Mouse (Mus musculus): ENCODE data around the gene Pir. TPM values are rescaled to one million over a fixed set of nuclear protein-coding genes. Genes with fewer than 3 reads are reported as not detected.

Gene Pir
- total and polyA plus RNA-seq, 2 experiments from 2014 or later = 4.5 TPM; not detected in 1

GRCm38 (mm10) chrX:164374586-164374985, 105.4 kb downstream of the Pir start:
- Histone ChIP-seq H3K4me1 (ENCODE audit: control insufficient read depth, insufficient read depth) (no peaks in the 10 kb centered on the region), H3K36me3 (replicated peaks; ENCODE audit: control insufficient read depth, insufficient read depth, low read length) (no peaks in the 10 kb centered on the region), H3K27ac (ENCODE audit: low read depth) (no peak overlapping the region), H3K9me3 (replicated peaks; ENCODE audit: control insufficient read depth, low read length) (no peaks in the 10 kb centered on the region), H3K4me3 (ENCODE audit: low read depth, low read length) (no peak overlapping the region), H3K4me2 (ENCODE audit: low read depth, low read length) (no peak overlapping the region), H3K27me3 (ENCODE audit: control insufficient read depth, insufficient read depth, low read length) (no peaks in the 10 kb centered on the region), H3K9ac (replicated peaks; ENCODE audit: low read depth, low read length) (no peak overlapping the region)
- DNase-seq (ENCODE audit: low spot score) (no peak), ATAC-seq (ENCODE audit: insufficient read depth, low read depth) (no peak)
- TF ChIP-seq CTCF (IDR thresholded peaks at IDR 0.05; ENCODE audit: low read depth) (no peak; the same call in 1 of the 2 replicates), EP300 (IDR thresholded peaks at IDR 0.05; ENCODE audit: low read depth) (no peak)
- 44% methylated on average over 5 of the region's 5 CpGs for WGBS

DNA sequence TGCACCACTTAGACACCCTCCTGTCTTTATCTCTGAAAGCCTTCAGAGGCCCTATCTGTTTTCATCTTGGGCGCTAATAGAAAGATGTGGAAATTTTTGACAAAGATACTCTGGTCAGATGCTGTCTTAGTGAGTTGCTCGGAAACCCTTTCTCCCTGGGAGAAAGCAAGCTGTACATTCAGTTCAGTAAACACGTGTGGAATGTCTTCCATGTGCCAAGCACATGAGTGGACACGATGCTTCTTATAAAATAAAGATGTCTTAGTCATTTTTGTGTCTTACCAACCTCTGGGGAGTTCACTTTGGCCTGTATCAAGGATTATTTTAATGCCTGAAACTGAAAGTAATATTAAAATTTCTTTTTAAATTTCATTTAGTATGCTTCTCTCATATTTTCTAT, 110.5 kb downstream of the Pir start:
- no peak for DNase-seq (ENCODE audit: low spot score)
- H3K9me3 ChIP-seq (replicated peaks; ENCODE audit: control insufficient read depth, low read length) = no peaks in the 10 kb centered on the region
- no peak for TF ChIP-seq EP300 (IDR thresholded peaks at IDR 0.05; ENCODE audit: low read depth)
- no peak for TF ChIP-seq CTCF (IDR thresholded peaks at IDR 0.05; ENCODE audit: low read depth)
- no peak overlapping the region for H3K4me3 ChIP-seq (ENCODE audit: low read depth, low read length)
- no peaks in the 10 kb centered on the region for H3K27me3 ChIP-seq (ENCODE audit: control insufficient read depth, insufficient read depth, low read length)
- no peak overlapping the region for H3K27ac ChIP-seq (ENCODE audit: low read depth)
- no peak overlapping the region for H3K4me2 ChIP-seq (ENCODE audit: low read depth, low read length)
- H3K9ac ChIP-seq (replicated peaks; ENCODE audit: low read depth, low read length) = no peak overlapping the region
- 60% methylated on average over 4 of the region's 4 CpGs for WGBS
- H3K36me3 ChIP-seq (replicated peaks; ENCODE audit: control insufficient read depth, insufficient read depth, low read length) = no peaks in the 10 kb centered on the region
- ATAC-seq (ENCODE audit: insufficient read depth, low read depth) = no peak; the same call in 1 of the 2 replicates
- no peaks in the 10 kb centered on the region for H3K4me1 ChIP-seq (ENCODE audit: control insufficient read depth, insufficient read depth)

DNA sequence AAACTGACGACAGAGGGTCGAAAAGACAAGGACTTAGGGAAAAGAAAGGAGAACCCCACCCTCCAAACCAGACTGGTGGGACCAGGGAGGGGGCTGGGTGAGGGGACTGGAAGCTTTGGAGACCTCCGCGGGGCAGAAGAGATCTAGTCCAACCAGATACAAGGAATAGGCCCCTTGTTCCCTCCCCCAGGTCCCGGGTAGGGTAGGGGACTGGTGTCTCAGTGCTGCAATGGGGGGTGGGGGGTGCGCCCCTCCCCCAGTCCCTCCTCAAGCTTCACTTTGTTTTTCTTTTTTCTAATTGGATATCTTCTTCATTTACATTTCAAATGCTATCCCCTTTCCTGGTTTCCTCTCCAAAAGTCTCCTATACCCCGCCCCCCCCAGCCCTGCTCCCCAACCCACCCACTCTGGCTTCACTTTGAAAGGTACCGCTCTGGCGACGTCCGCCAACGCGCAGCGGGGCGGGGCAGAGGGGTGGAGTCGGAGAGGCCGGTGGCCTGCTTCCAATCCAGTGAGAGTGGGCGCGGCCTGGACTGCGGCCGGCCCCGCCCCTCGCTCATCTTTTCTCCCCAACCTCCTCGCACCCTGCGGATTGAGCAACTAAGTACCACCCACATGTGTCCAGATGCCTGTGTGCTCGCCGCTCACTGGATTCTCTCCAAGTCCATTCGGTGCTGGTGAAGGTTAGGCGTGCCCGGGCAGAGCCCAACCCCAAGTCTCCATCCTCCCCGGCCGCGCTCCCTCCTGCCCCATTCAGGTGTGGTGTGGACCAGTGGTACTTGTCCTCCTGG, 112.6 kb downstream of the Pir start:
- DNase-seq (ENCODE audit: low spot score) = peak; percentile 44
- Histone ChIP-seq H3K9me3 (replicated peaks; ENCODE audit: control insufficient read depth, low read length) (no peaks in the 10 kb centered on the region), H3K9ac (replicated peaks; ENCODE audit: low read depth, low read length) (no peak overlapping the region), H3K27ac (ENCODE audit: low read depth) (no peak overlapping the region), H3K36me3 (replicated peaks; ENCODE audit: control insufficient read depth, insufficient read depth, low read length) (no peaks in the 10 kb centered on the region), H3K4me3 (ENCODE audit: low read depth, low read length) (peak overlapping the region; percentile 40), H3K4me2 (ENCODE audit: low read depth, low read length) (peak overlapping the region; percentile 70), H3K27me3 (ENCODE audit: control insufficient read depth, insufficient read depth, low read length) (no peaks in the 10 kb centered on the region), H3K4me1 (ENCODE audit: control insufficient read depth, insufficient read depth) (no peaks in the 10 kb centered on the region)
- 13% methylated on average over 32 of the region's 33 CpGs for WGBS
- TF ChIP-seq EP300 (IDR thresholded peaks at IDR 0.05; ENCODE audit: low read depth) (no peak), CTCF (IDR thresholded peaks at IDR 0.05; ENCODE audit: low read depth) (no peak)
- ATAC-seq (ENCODE audit: insufficient read depth, low read depth) = peak; percentile 92

DNA sequence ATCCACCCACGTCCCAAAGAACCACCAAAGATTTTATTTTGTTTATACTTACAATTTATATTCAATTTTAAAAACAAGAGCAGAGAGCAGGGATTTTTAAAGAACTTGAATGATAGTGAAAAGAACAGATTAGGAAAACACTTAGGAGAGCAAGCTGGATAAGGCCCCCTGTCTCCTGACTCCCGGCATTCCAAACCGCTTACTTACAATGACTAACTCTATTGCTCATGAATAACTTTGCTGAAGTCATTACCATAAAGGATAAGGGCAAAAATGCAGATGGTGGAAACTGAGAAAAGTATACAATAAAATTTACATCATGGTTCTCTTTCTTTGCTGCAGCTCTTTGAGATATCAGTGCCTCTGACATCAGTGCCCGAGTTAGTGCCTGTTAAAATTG, 124.9 kb downstream of the Pir start:
- 53% methylated on average over 4 of the region's 4 CpGs for WGBS
- H3K27ac ChIP-seq (ENCODE audit: low read depth) = no peak overlapping the region
- H3K4me3 ChIP-seq (ENCODE audit: low read depth, low read length) = no peak overlapping the region
- no peaks in the 10 kb centered on the region for H3K27me3 ChIP-seq (ENCODE audit: control insufficient read depth, insufficient read depth, low read length)
- H3K4me2 ChIP-seq (ENCODE audit: low read depth, low read length) = no peak overlapping the region
- H3K9ac ChIP-seq (replicated peaks; ENCODE audit: low read depth, low read length) = no peak overlapping the region
- ATAC-seq (ENCODE audit: insufficient read depth, low read depth) = no peak
- DNase-seq (ENCODE audit: low spot score) = no peak
- H3K36me3 ChIP-seq (replicated peaks; ENCODE audit: control insufficient read depth, insufficient read depth, low read length) = no peaks in the 10 kb centered on the region
- TF ChIP-seq CTCF (IDR thresholded peaks at IDR 0.05; ENCODE audit: low read depth) (no peak), EP300 (IDR thresholded peaks at IDR 0.05; ENCODE audit: low read depth) (no peak)
- no peaks in the 10 kb centered on the region for H3K4me1 ChIP-seq (ENCODE audit: control insufficient read depth, insufficient read depth)
- H3K9me3 ChIP-seq (replicated peaks; ENCODE audit: control insufficient read depth, low read length) = no peaks in the 10 kb centered on the region

- H3K4me3 ChIP-seq (ENCODE audit: low read depth, low read length) = no peak overlapping the region
- no peaks in the 10 kb centered on the region for H3K9me3 ChIP-seq (replicated peaks; ENCODE audit: control insufficient read depth, low read length)
- H3K36me3 ChIP-seq (replicated peaks; ENCODE audit: control insufficient read depth, insufficient read depth, low read length) = no peaks in the 10 kb centered on the region
- H3K4me1 ChIP-seq (ENCODE audit: control insufficient read depth, insufficient read depth) = no peaks in the 10 kb centered on the region
- TF ChIP-seq CTCF (IDR thresholded peaks at IDR 0.05; ENCODE audit: low read depth) (peak; percentile 48), EP300 (IDR thresholded peaks at IDR 0.05; ENCODE audit: low read depth) (no peak)
- H3K4me2 ChIP-seq (ENCODE audit: low read depth, low read length) = no peak overlapping the region
- DNase-seq (ENCODE audit: low spot score) (peak; percentile 16), ATAC-seq (ENCODE audit: insufficient read depth, low read depth) (no peak)
- no peak overlapping the region for H3K9ac ChIP-seq (replicated peaks; ENCODE audit: low read depth, low read length)
- H3K27me3 ChIP-seq (ENCODE audit: control insufficient read depth, insufficient read depth, low read length) = no peaks in the 10 kb centered on the region
- WGBS = 46% methylated on average over 3 of the region's 3 CpGs
- no peak overlapping the region for H3K27ac ChIP-seq (ENCODE audit: low read depth)
Measured at GRCm38 (mm10) chrX:164398456-164398855, 129.3 kb downstream of the Pir start.
